Mouse (Mus musculus): ENCODE results near the gene Pla2g7. TPM values are rescaled to one million over a fixed set of nuclear protein-coding genes. Genes with fewer than 3 reads are reported as not detected.

The Pla2g7 gene
- polyA plus RNA-seq, 1 experiment: 150 TPM

DNA sequence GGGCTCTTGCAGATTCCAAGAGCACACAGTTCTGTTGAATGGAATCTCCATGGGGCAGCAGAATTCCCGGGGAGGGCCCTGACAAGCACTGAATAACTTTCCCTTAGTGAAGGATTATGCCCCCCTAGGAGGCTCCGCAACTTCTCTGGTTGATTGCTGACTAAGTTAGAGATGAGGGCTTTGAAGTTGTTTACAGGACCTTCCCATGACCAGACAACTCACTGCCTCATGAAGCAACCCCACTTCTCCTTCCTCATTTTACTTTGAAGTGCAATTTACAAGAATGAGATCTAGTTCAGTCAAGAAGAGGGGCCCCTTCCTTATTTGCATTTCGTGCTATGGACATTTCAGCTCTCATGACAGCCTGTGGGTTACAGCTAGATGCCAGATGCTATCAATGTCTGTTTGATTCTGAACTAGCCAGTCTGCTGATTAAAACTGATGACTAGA is 5.8 kb downstream of the Pla2g7 start:
- no peak for DNase-seq (ENCODE audit: extremely low spot score in 1 of 2, low spot score in 1 of 2)

DNA sequence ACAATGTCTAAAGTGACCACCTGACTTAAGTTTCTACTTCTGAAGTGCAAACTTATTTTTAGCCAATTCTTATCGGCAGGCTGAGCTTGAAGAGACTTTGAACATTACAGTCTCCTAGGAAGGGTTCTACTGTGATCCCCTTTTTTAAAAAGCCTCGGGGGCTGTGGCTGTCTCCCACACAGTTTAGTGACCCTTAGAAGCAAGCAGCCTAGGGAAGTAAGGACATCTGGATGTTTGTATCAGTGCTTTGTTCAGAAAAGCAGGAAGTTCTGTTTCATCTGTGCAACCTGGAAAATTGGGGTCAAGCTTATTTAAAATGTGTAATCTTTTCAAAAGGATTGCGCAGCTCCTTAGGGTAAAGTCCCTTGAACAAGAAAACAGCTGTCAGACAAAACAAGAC is 12.6 kb downstream of the Pla2g7 start:
- no peak for DNase-seq (ENCODE audit: extremely low spot score in 1 of 2, low spot score in 1 of 2)

DNA sequence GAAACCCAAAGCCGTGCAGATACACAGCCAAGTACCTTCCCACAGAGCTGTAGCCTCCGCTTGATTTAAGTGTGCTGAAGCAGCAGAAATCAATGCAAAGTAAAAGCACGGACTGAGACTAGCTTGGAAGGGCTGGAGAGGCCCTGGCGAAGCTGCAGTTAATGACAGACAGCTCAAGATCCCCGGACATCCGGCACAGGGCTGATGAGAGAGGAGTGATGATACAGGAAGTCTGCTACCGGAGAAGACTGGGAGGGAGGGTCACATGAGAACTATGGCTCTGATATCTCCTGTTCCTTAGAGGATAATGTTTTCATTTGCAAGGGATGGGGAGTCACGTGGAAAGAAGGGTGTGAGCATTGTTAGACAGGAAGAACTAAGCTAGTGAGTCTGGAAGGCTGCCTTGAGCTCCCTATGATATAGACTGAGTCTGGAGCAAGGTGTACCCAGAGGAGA is 13.1 kb downstream of the Pla2g7 start:
- DNase-seq (ENCODE audit: extremely low spot score in 1 of 2, low spot score in 1 of 2): peak in 1 of 2 experiments; percentile 30

DNA sequence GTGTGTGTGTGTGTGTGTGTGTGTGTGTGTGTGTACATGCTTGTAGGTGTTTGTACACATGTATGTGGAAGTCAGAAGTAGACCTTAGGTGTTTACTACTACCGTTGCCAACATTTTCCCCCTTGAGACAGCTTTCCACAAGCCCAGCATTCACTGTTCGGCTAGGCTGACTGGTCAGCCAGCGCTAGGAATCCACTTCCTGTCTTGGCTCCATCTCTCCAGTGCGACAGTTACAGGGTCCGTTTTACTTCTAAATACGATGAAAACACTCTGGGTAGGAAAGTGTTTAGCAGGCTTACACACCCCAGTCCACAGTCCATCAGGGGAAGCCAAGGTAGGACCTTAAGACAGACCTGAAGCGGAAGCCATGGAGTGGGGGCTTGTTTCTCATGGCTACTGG is 16.9 kb downstream of the Pla2g7 start:
- no peak for DNase-seq (ENCODE audit: extremely low spot score in 1 of 2, low spot score in 1 of 2)

DNA sequence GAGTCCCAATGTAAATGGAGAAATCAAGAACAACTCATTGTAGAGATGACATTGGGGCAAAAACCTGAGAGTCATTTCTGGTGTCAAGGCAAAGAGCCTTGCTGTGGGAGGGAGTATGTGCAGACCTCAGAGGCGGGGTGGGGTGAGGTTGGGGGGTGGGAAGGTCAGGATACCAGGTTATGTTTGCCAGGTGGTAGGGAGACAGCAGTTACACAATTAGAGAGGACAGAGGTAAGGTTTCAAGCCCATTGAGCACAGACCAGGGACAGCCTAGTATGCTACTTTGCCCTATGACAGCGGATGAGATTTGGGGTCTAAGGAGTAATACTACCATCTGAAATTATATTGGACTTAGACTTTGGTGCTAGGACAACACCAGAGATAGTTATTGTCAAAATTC is 19.4 kb downstream of the Pla2g7 start:
- DNase-seq (ENCODE audit: extremely low spot score in 1 of 2, low spot score in 1 of 2): no peak

DNA sequence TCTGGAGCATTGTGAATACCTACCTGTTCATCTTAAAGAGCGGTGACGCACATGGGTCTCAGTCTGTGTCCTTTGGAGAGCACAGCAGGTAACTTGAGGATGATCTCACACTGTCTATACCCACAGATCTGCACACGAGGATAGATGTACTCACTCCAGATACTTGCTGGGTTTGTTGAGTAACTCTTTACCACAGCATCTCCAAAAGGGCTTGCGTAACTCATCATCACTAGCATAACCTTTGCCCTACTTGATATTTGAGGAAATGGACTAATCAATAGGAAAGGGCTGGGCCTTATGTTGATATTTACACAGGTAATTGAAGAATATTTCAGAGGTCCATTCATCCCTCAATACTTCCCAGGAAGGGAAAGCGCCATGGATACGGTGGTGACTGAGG is 21.9 kb downstream of the Pla2g7 start:
- no peak for DNase-seq (ENCODE audit: extremely low spot score in 1 of 2, low spot score in 1 of 2)

DNA sequence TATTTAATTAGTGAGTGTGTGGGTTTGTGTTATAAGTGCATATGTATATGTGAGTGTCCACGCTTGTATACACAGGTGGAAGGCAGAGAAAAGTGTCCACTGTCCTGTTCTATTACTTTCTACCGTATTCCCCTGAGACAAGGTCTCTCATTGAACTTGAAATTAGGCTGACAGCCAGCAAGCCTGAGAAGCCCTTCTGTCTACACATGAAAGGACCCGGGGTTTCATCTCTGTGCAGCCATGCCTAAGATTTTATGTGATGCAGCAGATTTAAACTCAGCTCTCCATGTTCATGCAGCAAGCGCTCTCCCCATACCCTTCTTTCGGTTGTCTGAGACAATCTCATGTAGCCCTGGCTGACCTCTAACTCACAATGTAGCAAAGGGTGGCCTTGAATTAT is 22.6 kb downstream of the Pla2g7 start:
- no peak for DNase-seq (ENCODE audit: extremely low spot score in 1 of 2, low spot score in 1 of 2)

DNA sequence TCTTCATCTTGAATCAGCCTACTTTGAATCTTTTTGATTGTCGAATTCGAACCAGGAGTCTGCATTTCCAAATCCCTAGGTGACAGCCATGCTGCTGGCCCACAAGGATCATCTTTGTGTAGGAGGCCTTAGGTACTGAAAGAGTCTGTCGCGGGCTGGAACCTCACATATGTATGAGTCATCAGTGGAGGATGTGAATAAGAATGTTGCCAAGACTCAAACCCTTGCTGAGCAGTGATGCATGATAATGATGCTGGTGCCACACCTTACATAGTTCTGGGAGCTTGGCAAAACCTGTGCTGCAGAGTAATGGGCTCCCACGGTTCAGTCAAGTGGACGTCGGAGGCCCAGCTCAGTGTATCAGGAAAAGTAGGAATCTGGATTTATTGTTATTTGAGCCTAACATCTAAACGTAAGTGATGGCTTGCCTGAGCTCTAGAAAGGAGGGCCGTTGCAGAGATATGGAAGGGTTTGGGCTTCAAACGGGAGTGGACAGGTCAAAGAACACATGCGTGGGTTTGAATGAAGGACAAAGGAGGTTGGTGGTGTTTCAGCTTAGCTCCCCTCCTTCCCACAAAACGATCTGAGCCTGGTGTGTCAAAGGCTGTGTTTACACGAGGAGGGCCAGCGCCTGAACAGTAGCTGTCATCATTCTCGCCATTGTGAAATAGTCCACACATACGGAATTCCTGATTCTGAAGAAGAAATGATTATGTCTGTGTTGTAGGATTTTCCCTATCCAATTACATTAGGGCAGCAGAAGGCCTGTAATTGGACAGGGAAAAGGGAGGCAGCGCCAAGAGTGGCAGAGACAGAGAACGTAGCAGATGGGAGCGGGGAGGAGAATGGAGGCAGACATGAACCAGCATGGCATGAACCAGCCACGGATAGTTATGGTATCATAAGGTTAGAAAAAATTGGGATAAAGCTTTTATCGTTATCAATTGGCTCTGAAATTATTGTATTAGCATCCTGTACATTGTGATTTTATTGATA is 24.7 kb downstream of the Pla2g7 start:
- peak; percentile 26 to 70 for DNase-seq (ENCODE audit: extremely low spot score in 1 of 2, low spot score in 1 of 2)

DNA sequence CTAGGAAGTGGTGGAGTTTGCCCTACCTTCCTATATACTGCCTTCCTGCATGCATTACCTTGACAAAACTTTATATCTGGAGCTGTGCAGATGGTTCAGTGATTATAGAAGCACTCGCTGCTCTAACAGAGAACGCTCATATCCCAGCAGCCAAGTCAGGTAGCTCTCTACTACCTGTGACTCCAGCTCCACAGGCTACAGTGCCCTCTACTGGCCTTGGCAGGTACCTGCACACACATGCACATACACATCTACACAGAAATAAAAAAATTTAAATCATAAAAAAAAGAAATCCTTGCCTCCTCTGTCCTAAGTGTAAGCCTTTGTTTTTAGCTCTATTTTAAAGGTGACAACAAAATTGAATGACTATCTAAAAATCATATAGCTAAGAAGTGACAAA is 29.8 kb downstream of the Pla2g7 start:
- DNase-seq (ENCODE audit: extremely low spot score in 1 of 2, low spot score in 1 of 2): no peak

DNA sequence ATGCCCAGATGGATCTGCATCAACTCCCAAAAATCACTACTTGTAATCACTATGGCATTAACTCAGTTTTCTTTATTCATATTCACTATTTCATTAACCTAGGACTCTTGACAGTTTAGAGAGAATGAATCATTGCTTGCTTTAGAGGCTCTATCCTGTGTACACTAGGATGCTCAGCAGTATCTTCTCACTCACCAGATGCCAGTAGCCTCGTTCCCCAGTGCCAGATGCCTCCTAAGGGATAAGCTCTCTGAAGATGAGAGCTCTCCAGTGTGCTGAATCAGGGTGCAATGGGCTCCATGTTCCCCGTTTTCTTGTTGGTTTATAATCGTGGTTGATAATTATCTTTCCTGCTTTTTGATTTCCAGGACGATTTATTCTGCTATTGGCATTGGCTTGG is 30.8 kb downstream of the Pla2g7 start:
- DNase-seq (ENCODE audit: extremely low spot score in 1 of 2, low spot score in 1 of 2): peak in 1 of 2 experiments; percentile 20

DNA sequence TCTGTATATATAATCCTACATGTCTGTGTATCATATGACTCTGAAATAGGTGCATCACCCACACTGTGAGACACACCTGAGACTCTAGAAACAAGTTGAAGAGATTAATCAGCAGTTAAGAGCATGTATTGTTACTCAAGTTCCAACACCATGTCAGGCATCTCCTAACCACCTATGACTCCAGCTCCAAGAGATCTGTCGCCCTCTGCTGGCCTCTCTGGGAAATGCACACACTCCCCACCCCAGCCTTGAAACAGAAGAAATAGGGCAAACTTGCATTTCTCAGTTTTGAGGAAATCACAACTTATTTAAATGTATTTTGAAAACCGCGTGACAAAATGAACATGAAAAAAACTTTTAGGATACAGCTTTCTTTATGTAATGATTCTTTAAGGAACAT is 38.8 kb downstream of the Pla2g7 start:
- DNase-seq (ENCODE audit: extremely low spot score in 1 of 2, low spot score in 1 of 2): peak; percentile 27 to 86

DNA sequence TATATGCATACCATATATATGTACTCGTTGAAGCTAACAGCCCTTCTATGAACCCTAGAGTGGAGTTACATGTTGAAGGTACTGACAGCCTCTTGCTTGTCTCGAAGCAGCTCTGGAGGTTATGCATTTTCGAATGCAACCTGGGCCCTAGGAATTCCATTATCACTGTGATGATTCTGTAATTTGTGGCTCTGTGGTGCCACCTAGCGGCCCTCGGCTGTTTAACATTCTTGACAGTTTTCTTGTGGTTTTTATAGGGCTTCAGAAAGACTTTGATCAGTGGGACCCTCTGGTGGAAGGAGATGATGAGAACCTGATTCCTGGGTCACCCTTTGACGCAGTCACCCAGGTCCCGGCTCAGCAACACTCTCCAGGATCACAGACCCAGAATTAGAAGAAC is 43.7 kb downstream of the Pla2g7 start:
- peak; percentile 7 to 76 for DNase-seq (ENCODE audit: extremely low spot score in 1 of 2, low spot score in 1 of 2)

DNA sequence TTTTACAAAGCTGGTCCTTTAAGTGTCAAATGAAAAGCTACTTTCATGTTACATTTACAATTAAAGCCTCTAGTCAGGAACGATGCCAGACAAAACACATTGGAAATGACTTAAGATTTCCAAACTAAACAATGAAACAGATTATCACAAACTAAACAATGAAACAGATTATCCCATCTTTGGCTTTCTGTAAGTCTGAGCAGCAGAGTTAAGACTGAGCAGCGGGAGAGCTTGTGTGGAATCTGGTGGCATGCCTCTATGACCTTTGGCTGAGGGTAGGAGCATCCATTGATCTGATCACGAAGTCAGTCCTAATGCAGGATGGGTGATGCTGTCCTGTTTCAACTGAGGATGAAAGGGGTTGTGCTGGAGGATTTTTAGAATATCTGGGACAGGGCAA is 44.3 kb downstream of the Pla2g7 start:
- no peak for DNase-seq (ENCODE audit: extremely low spot score in 1 of 2, low spot score in 1 of 2)

DNA sequence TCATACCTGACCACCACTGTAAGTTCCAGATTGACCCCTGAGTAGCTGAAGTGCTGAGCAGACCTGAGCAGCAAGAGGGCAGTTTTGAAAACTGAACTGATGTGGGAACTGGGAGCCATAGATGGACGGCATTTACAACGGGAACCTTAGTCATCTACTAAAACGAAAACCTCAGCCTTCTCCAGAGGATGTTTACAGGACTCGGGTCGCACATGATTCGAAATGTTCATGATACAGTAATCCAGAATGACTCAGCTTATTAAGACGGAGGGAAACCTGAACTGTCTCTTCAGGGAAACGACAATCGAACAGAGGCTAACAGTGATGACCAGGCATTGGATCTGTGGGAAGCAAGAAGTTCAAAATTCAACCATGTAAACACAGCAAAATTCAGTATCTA is 51.3 kb downstream of the Pla2g7 start:
- no peak for DNase-seq (ENCODE audit: extremely low spot score in 1 of 2, low spot score in 1 of 2)

DNA sequence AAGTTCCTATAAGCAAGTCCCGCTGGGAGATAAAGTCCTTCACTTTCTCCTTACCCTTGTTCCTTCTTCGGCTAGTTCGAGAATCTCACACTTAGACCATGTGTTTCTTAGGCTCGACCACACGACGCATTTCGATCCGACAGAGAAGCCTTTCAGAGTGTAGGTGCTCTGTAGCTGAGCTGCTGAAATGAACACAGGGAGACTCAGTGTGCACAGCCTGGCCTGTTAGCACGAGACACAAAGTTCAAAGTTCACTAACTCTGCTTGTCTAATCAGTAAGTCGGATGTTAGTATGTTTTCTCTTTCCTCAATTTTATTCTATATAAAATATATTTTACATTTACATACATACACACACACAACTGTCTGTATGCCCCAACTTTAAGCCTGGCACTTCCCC is 54.2 kb downstream of the Pla2g7 start:
- no peak for DNase-seq (ENCODE audit: extremely low spot score in 1 of 2, low spot score in 1 of 2)

DNA sequence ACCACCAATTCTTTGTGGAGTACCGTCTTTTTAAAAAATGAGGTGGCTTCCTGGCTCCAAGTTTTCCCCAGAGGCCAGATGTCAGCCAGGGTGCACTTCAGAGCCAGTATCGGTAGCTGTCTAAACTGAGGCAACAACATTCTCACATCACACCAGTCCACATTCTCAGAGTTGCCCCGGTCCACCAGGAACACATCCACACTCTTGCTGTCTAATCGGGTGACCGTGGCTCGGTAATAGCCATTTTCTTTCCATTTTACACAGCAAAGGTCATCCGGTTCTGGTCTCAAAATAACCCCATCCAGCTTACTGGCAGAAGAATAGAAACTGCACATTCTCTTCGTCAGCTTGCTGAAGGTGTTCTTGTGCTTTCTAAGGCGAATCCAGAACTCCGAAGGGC is 60.3 kb downstream of the Pla2g7 start:
- no peak for DNase-seq (ENCODE audit: extremely low spot score in 1 of 2, low spot score in 1 of 2)

DNA sequence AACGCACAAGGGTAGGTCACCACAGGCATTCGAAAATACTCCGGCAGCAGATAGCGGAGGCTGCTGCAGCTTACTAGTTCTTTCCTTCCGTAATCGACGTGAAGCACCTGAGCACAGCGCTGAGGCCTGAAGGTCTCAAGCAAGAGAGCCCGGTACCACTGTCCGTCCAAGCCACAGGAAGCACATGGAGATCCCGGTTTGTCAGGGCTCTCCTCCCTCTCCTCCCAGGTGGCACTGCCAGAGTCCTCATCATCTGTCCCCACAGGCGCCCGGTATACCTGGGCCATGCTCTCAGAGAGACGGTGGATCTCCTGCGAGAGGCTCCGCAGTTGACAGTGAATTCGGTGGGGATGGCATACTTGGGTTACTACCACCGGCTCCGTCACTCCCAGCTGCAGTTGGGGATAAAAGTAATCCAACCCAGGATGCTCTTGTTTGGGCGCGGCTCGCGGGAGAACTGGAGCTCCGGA is 61.2 kb downstream of the Pla2g7 start:
- no peak for DNase-seq (ENCODE audit: extremely low spot score in 1 of 2, low spot score in 1 of 2)

DNA sequence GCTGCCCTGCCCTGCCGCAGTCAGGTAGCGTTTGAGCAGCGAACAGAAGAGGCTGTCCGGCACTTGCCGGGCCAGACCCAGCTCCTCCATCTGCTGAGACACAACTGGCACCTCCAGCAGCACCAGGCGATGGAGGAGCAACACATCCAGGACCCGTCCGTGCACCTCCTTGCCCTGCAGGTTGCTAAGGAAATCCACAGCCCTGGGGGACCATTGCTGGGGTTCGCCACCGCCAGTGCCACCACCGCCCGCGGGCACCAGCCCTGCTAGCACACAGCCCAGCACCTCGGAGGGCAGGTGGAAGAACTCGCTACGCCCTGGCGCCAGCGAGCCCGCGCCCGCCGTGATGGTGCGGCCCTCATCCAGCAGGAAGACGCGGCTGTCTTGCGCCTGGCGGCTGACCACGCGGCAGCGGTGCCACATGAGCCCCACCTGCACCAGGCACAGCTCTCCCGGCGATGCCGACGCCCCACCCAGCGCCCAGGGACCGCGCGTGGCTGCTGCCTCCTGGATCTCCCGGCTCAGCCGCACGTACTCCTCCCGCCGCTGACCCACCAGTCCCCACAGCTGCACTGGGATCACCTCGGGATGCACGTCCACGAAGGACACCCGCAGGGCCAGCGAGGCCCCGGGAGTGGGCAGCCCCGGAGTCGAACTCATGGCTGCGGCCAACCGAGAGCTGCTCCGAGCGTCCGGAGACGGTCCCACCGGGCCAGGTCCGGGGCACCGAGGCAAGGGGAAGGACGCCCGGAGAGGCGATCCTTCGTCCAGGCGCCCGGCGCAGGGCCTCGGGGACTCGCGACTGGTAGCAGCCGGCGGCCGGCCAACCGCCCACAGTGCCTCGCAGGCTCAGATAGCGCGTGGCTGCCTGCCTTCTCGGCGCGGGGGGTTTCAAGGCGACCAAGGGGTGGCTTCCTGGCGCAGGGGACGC is 61.9 kb downstream of the Pla2g7 start, which contains the start of gene Tdrd6:
TSS of gene Tdrd6 (minus strand) at position 804 of the 931 bp plus-strand sequence.
- DNase-seq (ENCODE audit: extremely low spot score in 1 of 2, low spot score in 1 of 2): no peak

DNA sequence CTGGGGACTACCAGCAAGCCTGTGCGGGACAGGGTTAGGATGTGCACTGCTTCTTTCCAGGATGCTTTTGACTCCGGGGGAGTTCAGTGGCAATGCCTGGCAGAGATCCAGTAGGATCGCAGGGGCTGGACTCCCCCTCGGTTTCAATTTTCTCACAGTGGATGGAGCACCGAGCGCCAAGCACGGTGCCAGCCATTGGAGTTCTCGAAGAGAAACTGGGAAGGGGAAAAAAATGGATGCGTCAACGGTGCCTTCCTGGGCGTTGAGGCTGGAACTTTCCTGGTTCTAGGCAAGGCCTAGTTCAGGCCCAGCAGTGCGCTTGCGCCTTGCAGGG is 62.5 kb downstream of the Pla2g7 start:
- no peak for DNase-seq (ENCODE audit: extremely low spot score in 1 of 2, low spot score in 1 of 2)

DNA sequence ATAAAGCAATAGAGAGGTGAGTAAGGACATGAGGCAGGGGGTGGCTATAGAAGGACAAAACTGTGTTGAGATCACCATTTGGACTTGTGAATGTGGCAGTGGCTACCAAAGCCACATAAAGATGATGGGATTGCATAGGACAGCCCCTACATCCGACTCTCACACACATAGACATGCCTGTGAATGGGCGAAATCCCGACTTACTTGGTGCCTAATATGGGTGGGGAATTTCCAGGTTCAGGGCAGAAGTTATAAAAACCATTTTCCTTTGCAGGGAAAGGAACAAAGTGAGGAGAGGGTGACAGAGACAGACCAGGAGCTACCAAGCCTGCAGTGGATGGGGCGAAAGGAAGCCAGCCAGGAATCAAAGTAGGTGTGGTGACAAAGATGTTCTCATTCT is 69.2 kb downstream of the Pla2g7 start:
- DNase-seq (ENCODE audit: extremely low spot score in 1 of 2, low spot score in 1 of 2): no peak

DNA sequence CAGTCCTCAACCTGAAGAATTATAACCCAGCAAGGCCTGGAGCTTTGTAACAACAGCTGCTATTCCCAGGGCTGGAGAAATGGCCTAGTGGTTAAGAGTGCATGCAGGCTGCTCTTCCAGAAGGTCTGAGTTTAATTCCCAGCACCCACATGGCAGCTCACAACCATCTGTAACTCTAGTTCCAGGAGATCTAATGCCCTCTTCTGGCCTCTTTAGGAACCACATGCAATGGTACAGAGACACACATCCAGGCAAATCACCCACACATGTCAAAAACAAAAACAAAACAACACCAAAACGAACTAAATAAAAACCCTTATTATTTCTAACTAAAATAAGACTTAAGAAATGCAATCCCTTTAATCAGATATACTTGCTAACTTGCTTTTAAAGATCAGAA is 72.9 kb downstream of the Pla2g7 start:
- DNase-seq (ENCODE audit: extremely low spot score in 1 of 2, low spot score in 1 of 2): no peak

Data from frontal cortex, adult 2 months (tissue).